Mouse (Mus musculus) kidney, adult 2 months (tissue): ENCODE measurements around the gene Atp5h.
"Not testable (repeated sequence)": the region's sequence is repeated elsewhere in the genome, so short reads cannot be mapped to it uniquely, and the experiment has no call there.

ENCODE experiments used
- CTCF ChIP-seq: fragments of 200-500 bp; conservative IDR thresholded peaks from 2 replicates; pipeline ENCODE4 v1.5.1; 2011; ENCODE audit warnings: low read depth, mild to moderate bottlenecking, control low read depth, low read length, moderate library complexity, mixed read lengths; ENCODE audit not compliant: insufficient read depth, insufficient read length
- POLR2A ChIP-seq: fragments of 200-500 bp; IDR thresholded peaks from one replicate; pipeline ENCODE4 v1.6.1; 2011; ENCODE audit warnings: low read depth, low read length, control low read depth

DNA sequence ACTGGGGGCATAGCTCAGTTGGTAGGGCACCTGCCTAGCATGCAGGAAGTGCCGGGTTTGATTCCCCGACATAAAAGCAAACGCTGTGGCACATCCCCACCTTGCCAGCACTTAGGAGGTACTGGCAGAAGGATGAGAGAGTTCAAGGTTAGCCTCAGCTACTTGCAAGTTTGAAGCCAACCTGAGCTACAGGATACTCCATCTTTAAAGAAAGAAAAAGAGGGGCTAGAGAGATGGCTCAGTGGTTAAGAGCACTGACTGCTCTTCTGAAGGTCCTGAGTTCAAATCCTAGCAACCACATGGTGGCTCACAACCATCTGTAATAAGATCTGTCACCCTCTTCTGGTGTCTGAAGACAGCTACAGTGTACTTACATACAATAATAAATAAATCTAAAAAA, 32.9 kb downstream of the Atp5h start:
- TF ChIP-seq POLR2A, CTCF: not testable (repeated sequence)
